Mouse (Mus musculus) cerebellum, adult (tissue): ENCODE data around the gene Nkx6-2.

Experiments used
- ATAC-seq: cut with Nextera tagmentation; 2 replicates; pipeline ENCODE4 v1.9.2; 2017; ENCODE audit warnings: mild to moderate bottlenecking, moderate library complexity, mixed read lengths; ENCODE audit not compliant: insufficient number of reproducible peaks, low FRiP score, low TSS enrichment

Nkx6-2 gene

DNA sequence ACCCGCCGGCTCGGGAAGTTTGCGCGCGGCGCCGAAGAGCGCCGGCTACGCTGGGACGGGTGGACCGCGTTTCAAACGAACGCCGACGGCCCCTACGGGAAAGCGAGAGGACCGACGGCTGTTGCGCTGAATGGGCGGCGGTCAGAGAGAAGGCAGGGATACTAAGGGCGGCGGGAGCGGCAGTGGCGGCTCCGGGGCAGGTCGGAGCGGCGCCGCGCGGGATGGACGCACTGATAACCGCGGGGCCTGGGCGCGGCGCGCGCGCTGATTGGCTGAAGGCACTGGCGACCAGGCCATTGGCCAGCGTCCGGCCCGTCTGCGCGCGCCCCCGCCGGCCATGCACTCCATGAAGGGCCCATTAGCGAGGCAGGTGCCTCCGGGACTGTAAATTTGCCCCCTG lies at the start of gene Nkx6-2:
TSS of gene Nkx6-2 (minus strand) at position 203 of the 400 bp plus-strand sequence.
- no peak for ATAC-seq

DNA sequence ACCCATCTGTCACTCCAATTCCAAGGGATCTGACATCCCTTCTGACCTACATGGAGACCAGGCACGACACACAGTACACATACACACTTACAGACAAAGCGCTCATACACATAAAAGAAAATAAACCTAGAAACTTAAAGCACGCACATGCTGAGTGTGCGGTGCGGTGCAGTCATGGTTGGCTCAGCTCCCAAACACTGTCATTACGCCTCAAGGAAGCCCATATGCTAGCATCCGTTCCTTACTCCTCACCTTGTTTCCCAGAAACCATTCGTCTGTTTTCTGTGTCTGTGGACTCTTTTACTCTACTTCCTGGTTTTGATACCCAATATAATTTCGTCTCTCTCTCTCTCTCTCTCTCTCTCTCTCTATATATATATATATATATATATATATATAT lies 42.6 kb upstream of the Nkx6-2 start:
- ATAC-seq, result no peak

DNA sequence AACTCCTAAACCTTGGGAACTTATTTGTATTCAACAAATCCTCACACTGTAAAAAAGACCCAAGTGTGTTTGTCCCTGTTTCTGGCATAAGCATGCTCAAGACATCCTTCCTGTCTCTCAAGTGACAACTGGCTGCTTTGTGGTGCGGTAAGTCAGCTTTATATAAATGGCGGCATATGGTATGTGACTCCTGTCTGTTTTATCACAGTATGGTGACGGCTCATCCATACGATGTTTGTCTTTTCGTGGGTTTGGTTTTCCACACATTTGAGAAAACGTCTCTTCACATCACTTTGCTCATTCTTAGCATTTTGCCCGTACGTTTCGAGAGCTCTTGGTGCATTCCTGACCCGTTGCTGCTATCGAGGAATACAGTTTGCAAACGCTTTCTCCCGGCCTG lies 40.0 kb upstream of the Nkx6-2 start:
- ATAC-seq, result no peak

DNA sequence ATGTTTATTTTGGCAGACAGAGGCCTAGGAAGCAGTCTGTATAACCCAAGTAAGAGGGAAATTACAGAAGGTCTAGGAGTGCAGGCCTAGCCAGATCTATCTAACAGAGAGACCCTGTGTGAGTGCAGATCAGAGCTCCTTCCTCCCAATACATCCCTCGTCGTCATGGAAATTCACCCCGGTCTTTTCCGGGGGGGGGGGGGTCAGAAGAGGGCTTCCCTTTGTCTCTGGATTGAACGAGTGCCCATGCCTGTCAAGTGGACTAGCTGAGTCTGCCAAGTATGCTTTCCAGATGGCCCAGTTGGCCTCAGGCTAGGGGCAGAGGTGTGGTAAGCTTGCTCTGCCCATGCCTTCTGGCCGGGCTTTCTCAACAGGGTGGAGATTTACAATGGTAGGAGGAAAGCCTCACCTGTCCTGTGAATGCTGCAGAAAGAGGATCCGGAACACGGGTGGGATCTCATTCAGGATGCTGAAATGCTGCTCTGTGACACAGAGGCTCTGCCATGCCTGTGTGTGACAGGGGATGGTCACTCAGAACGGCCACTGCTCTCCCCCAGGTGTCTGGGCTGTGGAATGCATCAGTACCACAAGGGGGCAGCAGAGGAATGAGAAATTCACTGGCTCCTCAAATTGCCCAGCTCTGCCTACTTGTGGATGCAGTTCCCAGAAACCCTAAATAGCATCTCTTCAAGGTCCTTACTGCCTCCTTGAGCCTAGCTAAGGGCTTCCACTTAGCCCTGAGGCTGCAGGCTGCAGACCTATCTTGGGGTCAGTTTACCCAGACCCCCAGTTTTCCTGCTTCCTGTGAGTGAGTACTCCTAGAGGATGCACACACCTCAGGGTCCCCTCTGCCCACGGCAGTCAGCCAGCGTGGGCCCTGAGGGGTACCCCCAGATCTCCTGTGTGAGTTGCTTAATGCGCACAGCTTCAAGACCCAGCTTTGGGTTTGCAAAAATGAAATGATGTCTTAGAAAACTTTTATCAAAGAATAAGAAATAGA lies 33.5 kb upstream of the Nkx6-2 start:
- peak; percentile 76 for ATAC-seq

DNA sequence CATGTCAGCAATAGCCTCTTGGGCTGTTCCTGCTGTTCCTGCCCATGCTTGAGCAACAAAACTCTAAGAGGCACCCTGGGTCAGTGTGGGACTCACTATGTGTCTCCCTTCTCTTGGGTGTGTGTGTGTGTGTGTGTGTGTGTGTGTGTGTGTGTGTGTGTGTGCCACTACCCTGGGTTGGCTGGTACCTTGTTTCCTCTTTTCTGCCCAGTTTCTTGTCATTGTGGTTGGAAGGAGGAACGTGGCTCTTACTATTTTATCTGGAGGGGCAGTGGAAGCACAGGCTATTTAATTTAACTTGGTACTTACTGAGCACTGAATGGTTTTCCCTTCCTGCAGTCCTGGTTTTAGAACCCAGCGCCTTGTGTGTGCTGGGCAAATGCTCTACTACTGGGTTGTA lies 27.7 kb upstream of the Nkx6-2 start:
- no peak for ATAC-seq

DNA sequence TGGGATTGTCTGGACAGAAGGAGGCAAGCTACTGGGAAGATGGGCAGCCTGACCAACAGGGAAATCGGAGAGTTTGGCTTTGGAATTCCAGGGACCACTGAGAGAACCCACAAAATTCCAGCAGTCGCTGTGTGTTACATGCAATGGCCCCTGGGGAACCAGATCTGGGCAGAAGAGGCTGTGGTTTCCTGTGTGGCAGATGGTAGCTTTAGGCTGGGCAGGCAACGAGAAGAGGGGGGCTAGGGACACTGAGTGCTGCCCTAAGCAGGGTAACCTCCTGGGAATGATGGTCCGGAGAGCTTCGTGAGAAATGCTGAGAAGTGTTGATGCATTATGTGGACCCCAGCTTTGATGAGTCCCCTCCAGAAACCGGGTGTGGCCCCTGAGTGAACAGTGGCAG lies 13.3 kb upstream of the Nkx6-2 start:
- ATAC-seq, result no peak

DNA sequence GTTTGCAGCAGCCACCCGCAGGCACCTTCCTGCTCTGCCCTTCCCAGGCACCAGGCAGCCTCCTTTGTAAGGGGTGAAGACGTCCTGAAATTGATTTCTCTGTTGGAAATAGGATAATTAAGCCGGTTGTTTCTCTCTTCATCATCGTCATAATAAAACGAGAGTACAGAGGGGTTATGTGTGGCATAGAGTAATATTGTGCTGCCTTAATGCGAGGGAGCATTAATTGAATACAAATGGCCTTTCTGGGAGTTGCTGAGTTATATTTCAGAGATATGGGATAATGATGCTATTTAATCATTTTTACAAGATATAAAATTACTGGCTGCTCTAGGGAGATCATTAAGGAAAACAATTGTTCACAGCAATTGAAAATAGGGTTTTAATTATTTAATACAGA lies 12.7 kb upstream of the Nkx6-2 start:
- no peak for ATAC-seq

DNA sequence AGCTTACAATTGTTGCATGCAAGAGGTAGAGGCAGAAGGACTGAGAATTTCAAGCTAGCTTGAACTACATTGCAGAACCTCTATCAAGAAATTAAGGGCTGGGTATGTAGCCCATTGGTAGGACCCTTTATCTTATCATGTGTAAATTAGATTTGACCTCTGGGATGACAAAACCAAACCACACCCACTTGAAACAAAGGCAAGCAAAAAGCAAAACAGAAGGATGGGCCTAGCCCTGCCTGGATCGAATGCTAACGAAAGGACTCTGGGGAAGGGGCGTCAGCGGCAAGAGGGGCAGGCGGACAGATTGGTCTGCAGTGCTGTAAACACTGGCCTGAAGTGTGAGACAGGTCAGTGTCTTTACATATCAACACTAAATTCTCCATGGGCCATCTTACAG lies 8.7 kb upstream of the Nkx6-2 start:
- ATAC-seq, result no peak

DNA sequence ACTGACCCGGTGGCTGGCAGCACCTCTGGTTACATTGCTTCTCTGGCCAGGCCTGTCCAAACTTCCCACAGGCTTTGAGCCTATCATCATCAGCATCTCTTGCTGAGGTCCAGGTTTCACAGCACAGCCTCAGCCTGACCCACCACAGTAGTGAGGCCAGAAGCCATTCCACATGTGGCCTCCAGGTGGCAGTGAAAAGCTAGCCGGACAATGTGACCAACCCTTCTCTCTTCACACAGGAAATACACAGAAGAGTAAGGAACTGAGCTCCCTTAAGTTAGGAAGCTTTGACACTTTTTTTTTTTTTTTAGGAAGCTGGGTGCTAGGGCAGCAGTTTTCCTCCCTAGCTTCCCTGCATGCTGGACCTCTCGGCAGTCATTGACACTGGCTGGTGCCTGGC lies 7.7 kb upstream of the Nkx6-2 start:
- 0 out of 2 replicates have a peak, but pooled peaks have one; percentile 49 for ATAC-seq

DNA sequence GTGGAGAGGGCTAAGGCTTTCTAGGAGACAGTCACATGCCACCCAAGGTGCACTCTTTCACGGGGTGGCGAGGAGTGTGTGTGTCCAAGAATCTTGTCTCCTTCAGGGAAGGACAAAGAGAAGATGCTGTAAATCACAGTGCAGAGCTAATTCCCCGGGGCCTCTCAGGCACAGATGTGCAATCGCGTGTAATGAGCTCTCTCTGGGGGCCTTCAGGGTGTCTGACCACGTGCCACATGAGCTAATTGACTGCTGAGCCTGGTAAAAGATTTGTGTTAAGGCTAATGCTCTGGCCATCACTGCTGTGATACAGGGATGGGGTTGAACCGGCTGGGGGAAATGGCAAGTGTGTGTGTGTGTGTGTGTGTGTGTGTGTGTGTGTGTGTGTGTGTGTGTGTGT lies 5.3 kb upstream of the Nkx6-2 start:
- no peak for ATAC-seq

DNA sequence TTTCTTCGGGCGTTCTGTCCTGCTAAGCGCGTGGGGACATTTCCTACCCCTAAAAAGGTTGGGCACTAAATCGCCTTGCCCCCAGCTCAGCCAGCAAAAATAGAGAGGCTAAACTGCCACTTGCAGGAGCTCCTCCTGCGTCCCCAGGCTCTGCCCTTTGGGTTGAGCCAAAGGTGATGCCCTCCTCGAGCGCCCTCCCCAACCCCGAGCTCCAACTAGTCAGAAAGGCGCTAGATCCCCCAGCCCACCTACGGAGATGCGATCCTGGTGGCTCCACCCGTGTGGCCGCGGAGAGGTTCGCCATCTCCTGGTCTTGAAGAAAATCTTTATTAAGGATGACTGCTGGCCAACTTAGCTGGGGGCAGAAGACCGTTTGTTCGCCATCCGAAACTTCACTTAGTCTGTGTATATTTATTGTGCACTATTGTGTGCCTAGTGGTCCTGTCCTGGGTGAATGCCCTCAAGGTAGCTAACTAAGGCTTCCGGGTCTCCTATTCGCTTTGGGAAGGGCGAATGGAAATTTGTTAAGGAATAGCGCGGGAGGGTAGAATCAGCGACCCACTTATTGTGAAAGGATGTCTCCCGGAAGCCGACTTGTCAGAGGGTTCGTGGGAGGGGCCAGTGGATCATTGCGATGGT lies 2.7 kb upstream of the Nkx6-2 start:
- no peak for ATAC-seq

DNA sequence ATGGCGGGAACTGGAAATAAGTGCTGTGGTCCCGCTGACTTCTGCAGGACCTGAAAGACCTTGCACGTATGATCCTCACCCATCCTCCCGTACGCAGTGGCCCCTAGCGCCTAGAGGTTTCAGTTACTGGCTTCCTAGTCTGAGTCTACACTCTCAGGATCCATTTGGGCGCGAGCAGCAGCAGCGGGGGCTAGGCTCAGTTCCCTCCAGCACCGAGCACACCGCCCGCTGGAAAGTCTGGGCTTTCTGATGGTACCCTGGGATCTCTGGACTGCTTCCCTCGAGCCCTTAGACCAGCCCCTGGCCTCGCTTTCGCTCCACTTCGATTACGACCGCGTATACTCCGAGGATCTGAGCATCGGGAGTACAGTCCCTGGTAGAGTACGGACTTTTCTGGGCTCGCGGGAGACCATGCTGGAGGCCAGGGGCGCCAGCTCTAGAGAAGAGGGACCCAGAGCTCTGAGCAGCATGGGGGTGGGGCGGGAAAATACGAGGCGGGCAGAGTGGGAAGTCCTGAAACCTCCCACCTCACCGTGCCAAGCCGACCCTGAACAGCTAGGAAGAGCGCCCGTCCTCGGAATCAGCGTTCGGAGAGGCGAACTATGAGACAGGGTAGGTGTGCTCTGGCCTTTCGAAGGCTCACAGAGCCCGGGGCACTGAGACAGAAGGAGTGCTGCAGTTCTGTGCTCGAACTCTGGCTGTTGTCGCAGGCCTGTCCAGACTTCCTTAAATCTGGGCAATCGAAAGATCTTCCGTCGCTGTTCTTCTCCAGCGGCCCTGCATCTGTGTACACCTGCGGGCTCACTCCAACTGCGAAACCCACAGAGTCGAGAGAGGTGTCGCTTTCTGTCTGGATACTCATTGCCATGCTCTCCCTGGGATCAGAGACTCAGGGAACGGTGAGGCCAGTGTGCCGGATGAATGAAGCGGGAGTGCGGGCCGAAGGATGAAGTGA lies 1.9 kb upstream of the Nkx6-2 start:
- no peak for ATAC-seq

DNA sequence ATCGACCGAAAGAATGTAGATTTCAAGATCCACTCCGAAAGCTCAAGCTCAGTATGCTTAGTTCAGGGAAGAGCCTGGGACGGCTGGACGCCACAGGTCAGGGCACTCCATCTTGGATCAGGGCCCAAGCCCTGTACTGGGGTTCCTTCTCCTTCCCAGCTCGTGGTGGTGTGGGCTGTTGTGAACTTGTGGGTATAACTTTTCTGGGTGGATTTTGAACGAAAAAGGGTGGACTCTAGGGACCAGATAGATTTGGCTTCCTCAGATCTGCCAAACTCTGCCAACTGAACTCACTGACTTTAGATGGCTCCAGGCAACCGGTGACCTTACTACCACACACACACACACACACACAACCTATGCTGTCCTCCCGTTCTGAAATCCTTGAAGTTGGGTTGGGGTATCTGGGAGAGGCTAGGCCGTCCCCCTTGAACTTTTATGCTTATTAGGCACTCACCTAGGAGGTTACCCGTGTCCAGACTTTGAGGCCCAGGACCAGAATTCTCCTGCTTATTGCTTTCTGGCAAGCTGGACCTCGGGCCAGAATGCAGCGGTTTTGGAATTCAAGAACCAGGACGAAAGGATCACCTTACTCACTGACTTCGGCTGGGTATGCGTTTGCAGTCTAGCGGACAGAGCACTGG lies 619 bp upstream of the Nkx6-2 start:
- ATAC-seq, result no peak

DNA sequence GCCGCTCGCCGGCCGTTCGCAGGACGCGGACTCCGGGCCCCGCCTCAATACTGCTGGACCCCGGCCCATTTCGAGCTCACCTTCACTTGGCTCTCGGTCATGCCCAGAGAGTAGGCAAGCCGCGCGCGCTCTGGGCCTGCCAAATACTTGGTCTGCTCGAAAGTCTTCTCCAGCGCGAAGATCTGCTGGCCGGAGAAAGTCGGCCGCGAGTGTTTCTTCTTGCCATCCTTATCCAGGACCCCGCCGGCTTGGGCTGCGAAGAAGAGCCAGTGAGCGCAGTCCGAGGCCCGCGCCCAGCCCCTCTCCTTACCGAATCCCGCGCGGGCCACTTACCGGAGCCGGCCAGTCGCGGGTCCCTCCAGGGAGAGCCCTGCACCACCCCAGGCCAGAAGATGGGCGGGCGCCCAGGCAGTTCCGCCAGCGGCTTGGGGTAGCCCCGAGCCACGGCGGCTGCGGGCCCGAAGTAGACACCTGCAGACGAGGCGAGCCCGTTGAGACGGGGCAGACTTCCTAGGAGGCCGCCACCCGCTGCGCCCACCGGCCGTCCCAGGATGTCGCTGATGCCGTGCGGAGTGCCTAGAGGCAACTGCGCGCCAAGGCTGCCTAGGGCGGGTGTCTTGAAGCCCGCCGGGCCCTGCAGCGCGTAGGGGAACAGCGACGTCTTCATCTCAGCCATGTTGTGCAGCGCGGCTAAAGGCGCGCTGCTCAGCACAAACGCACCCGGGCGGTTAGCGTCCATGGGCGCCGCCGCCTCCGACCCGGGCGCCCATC lies 611 bp downstream of the Nkx6-2 start:
- ATAC-seq, result no peak

DNA sequence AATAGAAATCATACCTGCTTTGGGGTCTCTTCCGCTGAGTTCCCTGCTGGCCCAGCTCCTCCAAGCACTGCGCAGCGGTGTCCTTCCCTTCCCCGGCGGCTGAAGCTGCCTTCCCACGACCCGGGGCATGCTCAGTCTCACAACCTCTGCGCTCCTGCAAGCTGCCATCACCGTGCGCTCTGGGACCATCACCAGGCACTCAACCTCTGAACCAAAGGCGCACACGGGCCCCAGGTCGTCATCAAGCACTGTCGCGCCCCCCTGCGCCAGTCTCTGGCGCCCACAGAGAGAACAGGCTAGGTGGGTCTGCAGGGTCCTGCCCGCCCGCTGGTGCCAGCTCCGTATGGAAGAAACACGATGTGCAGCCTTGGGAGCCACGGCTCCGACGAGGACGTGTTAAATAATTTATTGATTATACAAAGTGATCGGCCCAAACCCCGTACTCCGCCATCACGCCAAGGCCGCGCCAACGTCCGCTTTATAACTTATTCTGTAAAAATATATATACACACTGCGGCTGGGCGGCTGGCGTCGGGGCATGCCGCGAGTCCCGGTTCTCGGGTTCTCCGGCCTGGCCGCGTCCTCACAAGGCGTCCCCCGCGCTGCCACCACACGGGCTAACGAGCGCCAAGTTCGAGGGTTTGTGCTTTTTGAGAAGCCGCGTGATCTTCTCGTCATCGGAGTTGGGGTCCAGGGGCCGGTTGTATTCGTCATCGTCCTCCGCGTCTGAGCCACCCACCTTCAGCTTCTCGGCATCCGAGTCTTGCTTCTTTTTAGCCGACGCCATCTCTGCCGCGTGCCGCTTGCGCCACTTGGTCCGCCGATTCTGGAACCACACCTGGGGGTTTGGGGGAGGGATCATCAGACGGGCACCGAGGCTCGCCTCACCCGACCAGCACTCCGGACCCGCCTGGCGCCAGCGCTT lies 1.5 kb downstream of the Nkx6-2 start:
- no peak for ATAC-seq

DNA sequence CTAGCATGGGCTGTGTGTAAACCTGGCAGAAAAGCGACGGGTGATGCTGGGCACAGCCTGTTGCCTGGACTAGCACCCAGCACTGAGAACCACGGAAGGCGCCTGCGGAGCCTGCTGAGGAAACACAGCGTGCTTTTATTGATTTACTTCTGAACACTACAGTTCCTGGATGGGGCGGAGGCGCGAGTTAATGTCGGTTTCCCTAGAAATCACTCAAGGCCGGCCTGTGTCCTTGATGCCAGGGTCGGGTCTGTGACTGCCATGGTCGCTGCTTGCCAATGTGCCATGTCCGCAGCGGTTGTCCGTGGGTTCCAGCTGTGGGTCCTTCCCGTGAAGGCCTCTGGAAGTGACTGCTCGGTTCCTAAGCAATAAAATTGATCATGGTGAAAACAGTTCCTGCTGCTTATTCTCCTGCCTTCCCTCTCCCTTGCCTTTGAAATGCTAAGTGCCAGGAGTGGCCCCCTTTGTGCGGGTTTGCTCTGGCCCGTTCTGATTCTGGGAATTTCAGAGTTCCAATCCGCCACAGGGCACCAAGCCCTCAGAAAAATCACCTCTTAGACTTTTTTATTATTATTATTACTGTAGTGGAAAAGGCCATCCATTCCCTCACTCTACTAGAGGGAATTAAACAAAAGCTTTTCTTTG lies 3.2 kb downstream of the Nkx6-2 start:
- ATAC-seq, result no peak

DNA sequence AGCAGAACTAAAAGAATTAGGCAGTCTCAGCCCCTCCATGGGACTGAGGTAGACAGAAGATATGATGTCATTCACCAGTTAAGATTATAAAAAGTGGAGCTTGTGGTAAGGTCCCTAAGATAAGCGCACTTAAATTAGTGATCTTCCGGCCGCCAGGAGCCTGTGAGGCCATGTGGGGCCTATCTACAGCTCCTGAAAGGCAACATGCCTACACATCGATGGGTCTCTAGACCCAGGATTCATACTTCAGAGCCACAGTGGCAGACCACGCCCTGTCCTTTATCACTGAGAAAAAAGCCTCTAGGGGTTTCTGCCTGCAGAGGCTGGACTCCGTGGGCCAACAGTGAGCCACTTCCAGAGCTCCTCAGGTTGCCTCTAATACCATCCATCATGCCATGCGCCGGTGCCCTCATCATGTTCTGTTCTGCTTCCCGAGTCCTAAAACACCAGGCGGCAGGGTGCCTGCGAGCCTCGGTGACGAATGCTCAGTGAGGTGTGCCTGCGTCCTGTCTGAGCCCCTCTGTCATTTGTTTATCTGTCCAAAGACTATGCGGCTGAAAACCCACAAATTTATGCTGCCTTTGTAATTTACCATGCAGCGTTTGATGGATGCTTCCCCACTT lies 6.4 kb downstream of the Nkx6-2 start:
- ATAC-seq, result no peak
